Mouse (Mus musculus): ENCODE results near the gene Cd300c. TPM values are rescaled to one million over a fixed set of nuclear protein-coding genes. Genes with fewer than 3 reads are reported as not detected.

Cd300c gene
- total RNA-seq (2023) = not detected

DNA sequence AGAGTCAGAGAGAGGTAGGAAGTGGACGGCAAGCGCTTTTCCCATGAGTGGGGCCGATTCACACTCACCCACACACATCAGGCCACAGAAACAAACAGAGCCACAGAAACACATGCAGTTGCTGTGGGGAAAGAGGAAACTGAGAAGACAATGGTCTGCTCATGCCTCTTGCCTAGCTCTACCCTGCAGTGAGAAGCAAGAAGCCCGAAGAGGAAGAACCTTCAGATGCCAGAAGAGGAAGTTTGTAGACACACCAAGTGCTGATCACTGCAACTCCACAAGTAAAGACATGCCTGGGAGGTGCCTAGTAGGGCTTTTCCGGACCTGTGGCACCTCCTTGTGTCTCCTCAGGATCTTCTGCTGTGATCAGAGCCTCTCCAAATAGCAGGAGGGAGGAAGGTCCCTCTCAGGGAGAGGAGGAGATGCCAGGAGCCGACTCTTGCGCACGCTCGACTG is at the start of gene Cd300c:
Gene Cd300c, minus strand, starts transcription at position 406 of the 456 bp plus-strand sequence.

GRCm38 (mm10) chr11:115016093-115016492 is 47.1 kb upstream of the Cd300c start, which contains the start of gene Cd300ld2:
TSS of gene Cd300ld2 (minus strand) at chr11:115016193.

DNA sequence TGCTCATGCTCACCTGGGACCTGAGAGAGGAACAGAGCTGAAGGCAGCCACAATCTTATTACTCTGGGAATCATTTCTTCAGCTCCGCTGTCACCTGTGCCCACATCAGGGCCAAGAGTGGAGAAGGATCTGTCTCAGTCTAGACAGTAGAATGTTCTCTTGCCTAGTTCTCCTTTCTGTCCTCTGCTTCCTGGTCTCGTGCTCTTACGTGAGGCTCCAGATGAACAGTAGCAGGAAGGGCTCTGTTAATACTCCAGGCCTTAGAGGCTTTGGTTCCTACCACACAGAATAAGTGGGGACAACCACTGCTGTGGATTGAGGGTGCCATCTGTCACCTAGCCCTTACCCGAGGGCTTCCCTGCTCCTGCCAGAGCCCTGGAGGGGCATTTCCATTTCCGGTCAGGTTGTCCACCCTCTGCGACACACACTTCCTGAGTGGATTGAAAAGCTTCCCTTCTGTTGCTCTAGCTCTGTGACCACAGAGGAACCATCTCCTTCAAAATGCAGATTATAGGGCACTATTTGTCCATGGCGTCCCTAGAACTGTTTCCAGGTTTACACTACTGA is 32.6 kb upstream of the Cd300c start, which contains the start of gene Cd300c2:
Gene Cd300c2, minus strand, starts transcription at position 407 of the 567 bp plus-strand sequence.

DNA sequence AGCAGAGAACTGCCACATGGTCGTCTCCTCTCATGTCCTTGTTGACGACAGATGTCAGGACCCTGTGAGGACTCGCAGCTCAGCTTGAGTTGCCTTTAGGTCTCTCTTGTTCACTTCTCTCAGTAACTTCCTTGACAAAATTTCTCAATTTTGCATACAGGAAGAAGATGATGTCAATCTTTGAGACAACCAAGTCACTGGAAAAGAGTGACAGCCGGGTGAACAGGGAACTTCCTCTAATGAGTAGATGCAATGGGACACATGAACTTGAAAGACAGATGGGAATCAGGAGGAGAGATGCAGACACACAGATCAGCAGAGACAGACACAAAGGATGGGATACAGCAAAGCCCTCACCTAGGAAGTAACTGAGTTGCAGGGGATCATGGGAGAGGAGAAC is 20.8 kb upstream of the Cd300c start, which contains the start of gene Cd300ld:
Gene Cd300ld, minus strand, starts transcription at position 130 of the 400 bp plus-strand sequence.

DNA sequence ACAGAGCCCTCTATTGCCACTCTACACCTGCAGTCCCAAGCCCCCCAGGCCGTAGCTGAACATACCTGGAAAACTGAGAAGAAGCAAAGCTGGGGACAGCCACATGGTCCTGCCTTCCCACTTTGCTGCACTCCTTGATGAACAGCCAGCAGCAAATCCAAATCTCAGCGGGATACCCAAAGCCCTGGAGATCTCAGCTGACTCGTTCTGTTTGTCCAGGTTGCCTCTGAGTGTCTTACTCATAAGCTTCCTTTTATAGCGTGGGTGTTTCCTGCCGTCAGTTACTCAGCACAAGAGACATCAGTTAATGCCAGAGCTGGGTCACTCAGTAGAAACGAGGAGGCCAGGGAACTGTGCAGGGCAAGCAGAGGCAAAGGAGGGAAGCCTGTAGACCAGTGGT is 34.8 kb downstream of the Cd300c start, which contains the start of gene Cd300lb:
Gene Cd300lb, minus strand, starts transcription at position 243 of the 400 bp plus-strand sequence.

Other genes starting within 250 kb of the Cd300c start
- gene Dnaic2, start 241.7 kb downstream of the Cd300c start, total RNA-seq (2023) = not detected
- gene Kif19a, start 203.8 kb downstream of the Cd300c start, total RNA-seq (2023) = 2.1 TPM
- not detected for gene Btbd17, start 173.2 kb downstream of the Cd300c start, total RNA-seq (2023)
- not detected for gene Gpr142, start 170.2 kb downstream of the Cd300c start, total RNA-seq (2023)
- gene Gprc5c, start 118.0 kb downstream of the Cd300c start, total RNA-seq (2023) = 0.79 TPM
- 2.3 TPM for gene Cd300a, start 79.1 kb downstream of the Cd300c start, total RNA-seq (2023)
- 0.82 TPM for gene Cd300lb, start 34.8 kb downstream of the Cd300c start, total RNA-seq (2023)
- gene Cd300ld, start 20.8 kb upstream of the Cd300c start, total RNA-seq (2023) = 1.3 TPM
- 3.4 TPM for gene Cd300c2, start 32.7 kb upstream of the Cd300c start, total RNA-seq (2023)
- not detected for gene Cd300ld2, start 47.0 kb upstream of the Cd300c start, total RNA-seq (2023)
- not detected for gene Cd300ld4, start 57.9 kb upstream of the Cd300c start, total RNA-seq (2023)
- gene Cd300ld5, start 68.6 kb upstream of the Cd300c start, total RNA-seq (2023) = 2.2 TPM
- gene Cd300ld3, start 79.3 kb upstream of the Cd300c start, total RNA-seq (2023) = 2.2 TPM
- gene Cd300e, start 93.0 kb upstream of the Cd300c start, total RNA-seq (2023) = 1.6 TPM
- gene Rab37, start 122.3 kb upstream of the Cd300c start, total RNA-seq (2023) = 26.8 TPM
- gene Cd300lf, start 164.8 kb upstream of the Cd300c start, total RNA-seq (2023) = 2.2 TPM
- 151 TPM for gene Slc9a3r1, start 194.2 kb upstream of the Cd300c start, total RNA-seq (2023)
- 11.2 TPM for gene Tmem104, start 218.3 kb upstream of the Cd300c start, total RNA-seq (2023)
- 11.8 TPM for gene Nat9, start 218.7 kb upstream of the Cd300c start, total RNA-seq (2023)

Data from CD4-positive naive resting alpha-beta T cell, adult 76 days (primary cell).